Mouse (Mus musculus) activated CD4-positive, CD25-positive, alpha-beta regulatory T cell, adult 4 months (primary cell): Measurements from ENCODE around the gene Rhbg. TPM values are rescaled to one million over a fixed set of nuclear protein-coding genes. Genes with fewer than 3 reads are reported as not detected.

Source experiments
- ATAC-seq: one replicate; pipeline ENCODE4 v1.8.0; 2017
- polyA plus RNA-seq, 2 experiments: library from polyadenylated mRNA; unstranded; fragments of 100-300 nt; shearing (Covaris generic); gene quantifications; one replicate each; pipeline ENCODE4 v1.2.1; 2017

Rhbg gene
- polyA plus RNA-seq, 2 experiments from 2014 or later: not detected

DNA sequence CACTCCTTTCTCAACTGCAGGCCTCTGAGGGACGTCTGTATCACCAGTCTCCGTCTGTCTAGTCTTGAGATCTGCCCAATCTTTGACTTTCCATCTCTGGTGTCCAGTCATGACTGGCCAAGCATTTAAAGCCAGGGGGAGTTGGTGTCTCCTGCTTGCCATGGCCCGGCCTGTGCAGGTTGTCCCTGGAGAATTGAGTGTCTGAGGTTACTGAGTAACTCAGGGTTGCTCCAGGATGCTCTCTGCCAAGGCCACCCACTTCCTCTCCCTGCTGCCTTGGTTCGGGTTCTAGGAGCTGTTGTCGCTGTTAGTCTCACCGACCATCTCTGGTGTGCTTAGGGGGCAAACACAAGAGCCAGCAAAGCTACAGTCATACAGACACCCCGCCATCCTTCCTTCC lies 1.9 kb upstream of the Rhbg start:
- no peak for ATAC-seq

DNA sequence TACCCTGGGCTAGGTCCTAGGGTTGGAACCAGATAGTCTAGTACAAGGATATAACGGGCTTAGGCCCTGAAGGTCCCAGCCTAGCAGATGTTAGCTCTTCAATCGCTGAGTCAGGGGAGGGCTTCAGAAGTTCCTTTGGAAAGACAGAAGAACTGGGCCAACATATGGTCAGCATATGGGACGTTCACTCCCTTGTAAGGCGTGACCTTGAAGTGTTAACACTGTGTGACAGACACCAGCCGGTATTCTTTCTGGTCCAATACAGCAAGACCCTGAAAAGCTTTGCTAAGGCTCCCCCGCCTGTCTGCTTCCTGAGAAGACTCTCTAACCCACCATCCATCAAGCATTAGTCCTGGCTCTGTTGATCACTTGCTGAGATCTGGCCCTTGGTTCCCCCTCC lies 1.4 kb upstream of the Rhbg start:
- ATAC-seq: no peak

DNA sequence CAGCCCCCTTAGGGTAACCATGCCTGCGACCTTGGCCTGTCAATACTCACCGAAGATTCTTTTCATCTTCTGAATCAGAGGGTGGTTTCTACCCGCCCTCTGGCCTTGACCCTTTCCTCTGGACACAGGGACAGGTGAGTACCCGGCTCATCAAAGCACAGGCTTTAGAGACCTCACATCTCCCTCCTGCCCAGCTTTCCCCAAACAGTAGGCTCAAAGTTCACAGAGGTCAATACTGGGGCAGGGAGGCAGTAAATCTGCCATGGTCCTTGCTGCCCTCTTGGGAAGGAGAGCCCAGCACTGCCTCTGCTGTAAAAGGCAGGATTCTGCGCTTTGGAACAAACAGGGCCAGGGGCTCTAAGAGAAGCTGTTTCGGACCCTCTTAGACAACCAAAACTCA lies 1.8 kb downstream of the Rhbg start:
- ATAC-seq: no peak

DNA sequence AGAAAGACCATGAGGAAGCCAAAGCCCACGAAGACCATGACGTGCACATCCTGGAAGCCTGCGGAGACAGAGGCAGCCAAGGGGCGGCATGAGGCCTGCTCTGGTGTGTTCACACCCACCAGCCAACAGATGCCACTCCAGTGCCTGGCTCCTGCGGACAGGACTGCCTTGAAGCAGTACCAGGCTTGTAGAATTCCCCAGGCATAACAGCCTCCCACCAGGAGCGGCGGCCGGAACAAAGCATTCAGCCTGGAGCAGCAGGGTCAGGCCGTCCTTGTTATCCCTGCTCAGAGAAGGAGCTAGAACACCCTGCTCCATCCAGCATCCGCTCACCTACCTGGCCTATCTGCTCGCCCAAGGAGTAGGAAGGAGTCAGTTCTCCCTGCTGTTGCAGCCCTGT lies 6.1 kb downstream of the Rhbg start:
- ATAC-seq: no peak

DNA sequence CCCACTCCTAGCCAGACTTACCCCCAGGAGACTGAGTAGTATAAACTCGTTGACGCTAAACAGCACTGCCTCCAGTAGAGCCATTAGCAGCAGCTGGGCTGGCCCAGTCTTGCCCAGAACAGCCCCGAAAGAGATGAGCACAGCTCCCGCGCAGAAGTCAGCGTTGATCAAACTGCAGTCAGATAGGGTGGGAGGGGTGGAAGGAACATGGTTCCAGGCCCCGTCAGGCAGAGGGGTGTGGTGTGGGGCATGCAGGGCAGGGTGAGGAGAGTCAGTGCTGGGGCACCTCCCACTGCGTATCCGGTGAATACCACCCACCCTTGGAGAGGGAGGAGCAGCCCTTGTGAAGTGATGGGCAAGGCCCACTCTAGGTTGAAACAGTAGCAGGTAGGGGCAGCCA lies 6.8 kb downstream of the Rhbg start:
- no peak for ATAC-seq

DNA sequence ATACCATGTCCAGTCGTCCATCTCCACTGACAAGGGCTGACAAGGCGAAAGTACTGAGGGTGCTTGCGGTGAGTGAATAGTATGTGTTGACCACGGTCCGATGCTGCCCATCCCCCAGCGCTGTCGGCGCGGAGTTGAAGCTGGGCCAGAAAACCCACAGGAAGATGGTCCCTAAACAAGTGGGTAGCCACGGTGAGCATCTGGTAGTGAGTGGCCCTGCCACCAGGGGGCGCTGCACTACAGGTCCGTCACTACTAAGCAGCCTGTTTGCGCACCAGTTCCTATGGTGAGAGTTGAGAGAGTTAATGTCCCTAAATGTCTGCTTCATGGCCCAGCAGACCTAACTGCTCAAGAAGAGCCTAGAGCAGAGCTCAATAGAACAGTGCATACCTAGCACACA lies 8.7 kb downstream of the Rhbg start:
- no peak for ATAC-seq

DNA sequence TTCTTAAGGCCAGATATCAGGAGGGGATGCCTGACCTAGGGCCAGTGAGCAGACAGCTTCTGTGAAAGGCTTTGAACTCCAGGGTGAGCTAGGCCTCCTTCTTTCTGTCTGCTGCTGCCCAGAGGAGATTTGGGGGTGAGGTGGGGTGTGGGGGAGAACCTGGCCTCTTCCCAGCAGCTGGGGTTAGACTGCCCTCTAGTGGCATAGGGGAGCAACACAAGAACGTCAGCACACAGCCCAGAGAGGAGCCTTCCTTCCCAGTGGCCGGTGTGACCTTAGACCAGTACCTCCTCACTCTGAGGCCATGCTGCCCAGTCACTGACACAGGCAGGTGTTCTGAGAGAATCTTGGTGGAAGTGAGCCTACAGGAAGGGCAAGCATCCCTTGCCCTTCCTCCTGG lies 10.4 kb downstream of the Rhbg start:
- ATAC-seq: no peak

DNA sequence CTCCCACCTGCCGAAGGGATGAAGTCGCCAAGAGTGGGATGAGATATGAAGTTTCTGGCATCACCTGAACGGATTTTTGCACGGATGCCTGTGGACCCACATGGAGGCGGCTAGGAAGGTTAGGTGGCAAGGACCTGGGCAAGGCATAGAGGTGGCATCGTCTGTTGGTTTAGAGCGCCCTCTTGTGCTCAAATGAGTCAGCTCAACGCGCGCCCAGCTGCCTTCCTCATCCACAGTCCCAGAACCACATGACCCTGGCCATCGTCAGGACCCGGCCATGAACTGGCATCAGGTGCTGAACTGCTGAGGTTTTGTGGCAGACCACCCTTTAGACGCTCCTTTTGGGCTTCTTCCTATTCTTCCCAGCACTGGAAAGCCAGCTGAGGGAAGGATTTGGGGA lies 12.0 kb downstream of the Rhbg start:
- ATAC-seq: peak; percentile 36

DNA sequence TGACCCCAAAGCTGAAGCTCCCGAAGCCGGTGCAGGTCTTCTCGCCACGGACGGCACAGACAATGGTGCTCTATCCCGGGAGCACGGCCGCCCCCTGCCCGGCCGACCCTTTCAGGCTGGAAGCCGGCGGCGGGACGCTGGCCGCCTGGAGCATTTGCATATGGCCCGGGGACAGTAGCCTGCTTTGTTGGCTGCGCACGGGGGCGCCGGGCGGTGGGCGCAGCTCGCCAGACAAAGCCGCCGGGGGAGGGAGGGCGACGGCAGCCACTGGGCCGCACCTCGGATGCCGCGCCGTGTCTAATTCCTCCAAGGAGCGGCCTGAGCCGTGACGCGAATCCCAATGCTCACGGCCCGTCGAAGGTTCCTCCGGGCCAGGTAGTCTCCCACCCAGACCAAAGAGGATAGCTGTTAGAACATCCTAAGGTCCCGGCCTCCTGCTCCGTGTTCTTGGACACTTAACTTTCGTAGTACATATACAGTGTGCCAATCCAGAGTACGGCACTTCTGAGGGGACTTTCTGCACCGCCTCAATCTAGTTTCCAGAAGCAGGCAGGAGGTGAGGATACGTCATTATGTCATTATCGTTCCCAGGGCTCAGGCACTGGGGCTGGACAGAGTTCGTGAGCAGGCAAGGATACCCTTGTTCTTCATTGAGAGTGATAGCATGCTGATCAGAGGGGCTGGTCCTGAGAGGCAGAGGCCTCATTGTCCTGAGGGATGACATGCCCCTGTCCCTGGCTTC lies 13.3 kb downstream of the Rhbg start:
- ATAC-seq: no peak

DNA sequence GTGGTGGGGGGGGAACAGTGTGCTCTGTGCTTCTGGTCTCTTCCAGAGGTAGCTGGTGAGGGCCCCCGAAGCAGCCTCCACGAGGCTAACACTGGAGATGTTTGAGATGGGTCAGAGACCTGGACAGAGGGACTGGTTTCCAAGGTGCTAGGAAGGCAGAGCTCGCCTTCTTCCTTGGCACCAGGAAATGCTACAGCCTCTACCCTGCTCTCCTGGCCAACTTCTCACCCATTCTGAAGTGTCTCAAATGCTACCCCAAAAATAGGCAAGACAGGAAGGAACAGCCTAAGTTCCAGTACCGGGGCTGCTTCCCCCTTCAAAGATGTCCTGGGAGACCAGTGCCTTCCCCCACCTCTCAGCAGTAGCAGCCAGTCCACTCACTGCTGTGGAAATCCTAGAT lies 15.1 kb downstream of the Rhbg start:
- ATAC-seq: no peak

DNA sequence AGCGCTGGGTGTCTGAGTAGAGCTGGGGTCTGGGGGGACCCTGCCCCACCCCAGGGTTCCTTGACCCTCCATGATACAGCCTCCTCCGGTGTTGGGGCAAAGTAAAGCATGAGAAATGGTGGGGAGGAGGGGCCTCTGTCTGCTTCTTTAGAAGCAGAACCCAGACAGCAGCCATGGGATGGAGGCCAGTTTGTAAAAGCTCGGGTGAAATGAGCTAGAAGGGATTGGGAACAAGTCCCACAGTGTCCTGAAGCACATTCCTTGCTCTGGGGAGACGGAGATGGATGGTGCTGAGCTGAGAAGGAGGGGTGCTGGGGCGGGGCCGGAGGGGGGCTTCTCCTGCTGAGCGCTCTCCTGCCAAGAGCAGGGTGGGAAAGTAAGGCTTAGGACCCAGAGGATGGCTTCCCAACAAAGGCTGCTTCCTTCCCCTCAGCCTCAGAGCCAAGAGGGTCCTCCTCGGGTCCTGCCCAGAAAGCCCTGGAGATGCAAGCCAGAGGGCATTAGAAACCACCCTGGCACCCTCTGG lies 15.6 kb downstream of the Rhbg start:
- ATAC-seq: no peak

DNA sequence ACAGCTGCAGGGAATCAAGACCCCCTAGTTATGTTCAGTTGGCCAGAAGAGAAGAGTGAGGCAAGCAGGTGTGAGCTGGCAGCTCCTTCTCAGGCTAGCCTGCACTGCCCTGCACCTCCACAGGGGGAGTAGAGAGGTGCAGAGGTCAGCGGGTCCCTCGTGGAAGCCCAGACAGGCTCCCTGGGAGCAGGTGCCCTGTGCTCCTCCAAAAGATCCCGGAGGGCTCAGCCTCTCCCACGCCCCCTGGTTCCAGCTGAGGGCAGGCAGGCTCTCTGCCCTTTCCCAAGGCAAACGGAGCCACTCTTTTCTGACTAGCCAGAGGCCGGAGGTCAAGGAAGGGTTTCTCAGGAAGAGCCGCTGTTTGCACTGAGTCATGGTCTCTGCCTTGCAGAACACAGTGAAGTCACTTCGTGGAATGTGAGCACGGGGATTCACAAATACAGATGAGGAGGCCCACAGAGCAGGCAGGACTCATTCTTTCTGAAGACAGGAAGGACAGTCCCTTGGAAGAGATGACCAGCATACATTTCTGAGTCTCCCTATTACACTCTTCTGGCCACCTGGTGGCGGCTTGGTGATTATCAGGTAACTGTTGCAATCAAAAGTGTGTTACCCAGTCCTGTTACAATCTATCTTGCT lies 16.8 kb downstream of the Rhbg start:
- no peak for ATAC-seq

DNA sequence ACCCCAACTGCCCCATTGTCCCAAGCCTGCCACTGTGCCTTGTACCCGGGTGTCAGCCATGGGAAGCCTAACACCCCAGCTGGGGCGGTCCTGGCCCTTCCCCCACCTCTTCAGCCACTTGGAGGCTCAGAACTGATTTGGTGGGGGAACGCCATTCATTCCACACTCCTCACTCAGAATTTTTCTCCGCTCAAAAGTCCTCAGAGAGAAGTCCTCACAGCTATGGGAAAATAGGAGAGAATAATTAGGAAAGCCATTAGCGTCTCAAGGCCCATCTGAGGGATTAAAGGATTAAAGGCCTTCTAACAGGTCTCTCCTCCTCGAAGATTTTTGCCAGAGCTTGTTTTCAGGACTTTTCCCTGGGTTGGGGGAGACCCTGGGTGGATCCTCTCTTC lies 17.4 kb downstream of the Rhbg start:
- no peak for ATAC-seq

DNA sequence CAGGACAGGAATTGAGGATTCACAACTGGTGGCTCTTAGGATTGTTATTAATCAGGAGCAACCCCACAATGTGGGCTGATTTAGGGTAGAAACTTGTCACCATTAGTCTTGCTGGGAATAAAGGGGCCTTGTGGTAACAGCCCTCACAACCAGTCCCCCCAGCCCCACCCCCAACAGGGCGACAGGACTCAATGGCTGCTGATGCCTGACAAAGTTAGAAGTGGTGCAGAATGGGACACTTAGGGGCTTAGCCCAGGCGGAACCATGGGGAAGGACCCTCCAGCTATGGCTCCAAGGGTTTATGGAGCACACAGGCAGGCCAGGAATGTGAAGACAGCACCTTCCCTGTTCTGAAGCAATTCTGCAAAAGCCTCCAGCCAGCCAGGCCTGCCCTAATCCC lies 18.9 kb downstream of the Rhbg start:
- ATAC-seq: no peak

DNA sequence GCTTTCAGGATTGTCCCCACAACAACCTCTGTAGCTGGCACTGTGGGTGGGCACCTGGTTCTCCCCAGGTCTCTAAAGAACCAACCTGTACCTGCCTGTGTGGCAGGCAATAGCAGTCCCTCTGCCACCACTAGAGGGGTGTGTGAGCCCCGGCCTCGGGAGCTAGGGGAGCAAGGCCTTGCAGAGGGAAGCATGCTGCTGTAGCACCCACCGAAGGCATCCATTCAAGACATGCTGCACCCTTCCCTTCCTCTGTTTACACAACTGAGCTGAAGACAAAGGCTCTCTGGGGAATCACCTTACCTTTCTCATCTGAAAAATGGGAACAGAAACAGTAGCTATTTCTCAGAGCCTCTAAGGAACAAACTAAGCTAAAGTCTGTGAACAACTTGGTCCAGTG lies 19.3 kb downstream of the Rhbg start:
- no peak for ATAC-seq

DNA sequence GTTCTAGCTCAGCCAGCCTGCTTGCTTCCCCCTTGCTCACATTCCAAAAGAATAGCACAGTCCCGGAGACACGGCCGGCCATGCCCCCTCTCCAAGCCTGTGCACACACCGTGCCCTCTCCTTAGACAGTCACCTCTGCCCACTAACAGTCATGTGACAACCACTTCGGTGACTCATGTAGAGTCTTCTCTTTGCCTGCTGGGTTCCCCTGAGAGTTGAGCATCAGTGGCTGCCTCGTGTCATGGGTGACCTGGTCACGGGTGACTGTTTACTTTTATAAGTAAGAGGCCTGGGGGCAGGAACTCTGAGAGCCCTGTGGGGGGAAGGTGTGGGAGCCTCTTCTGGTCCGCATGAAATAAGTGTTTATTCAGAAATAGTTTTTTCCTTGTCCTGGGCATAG lies 20.5 kb downstream of the Rhbg start:
- no peak for ATAC-seq

DNA sequence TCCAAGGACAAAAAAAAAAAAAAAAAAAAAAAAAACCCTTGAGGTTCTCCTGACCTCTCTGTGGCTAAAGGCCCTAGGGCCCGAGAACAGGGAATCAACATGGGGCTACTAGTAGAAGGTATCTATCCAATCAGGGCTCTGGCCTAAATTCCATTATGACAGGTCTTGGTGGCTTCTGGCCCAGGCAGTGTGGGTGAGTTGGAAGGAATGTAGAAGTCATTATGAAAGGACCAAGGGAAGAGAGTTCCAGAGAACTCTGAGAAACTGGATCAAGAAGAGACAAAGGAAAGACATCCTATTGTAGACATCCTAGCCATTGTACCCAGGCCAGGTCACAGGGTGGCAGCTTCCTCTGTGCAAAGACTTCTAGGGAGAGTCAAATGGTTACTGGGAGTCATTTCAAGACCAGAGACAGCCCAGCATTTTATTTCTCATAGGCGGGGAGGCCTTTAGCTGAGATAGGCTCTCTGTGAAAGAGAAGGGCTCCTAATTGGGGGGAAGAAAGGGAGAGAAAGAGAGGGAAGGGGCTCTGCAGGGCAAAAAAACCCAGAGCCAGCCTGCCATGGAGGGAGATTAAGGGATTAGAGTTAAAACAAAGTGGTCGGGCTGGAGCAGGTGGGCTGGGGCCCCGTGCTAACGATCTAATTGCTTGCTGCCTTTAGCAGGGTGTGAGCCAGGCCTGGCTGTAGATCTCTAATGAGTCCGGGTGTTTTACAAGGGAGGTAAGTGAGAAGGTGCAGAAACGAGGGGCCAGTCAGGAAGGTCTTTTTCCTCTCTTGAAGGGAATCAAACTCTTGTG lies 21.5 kb downstream of the Rhbg start:
- no peak for ATAC-seq

DNA sequence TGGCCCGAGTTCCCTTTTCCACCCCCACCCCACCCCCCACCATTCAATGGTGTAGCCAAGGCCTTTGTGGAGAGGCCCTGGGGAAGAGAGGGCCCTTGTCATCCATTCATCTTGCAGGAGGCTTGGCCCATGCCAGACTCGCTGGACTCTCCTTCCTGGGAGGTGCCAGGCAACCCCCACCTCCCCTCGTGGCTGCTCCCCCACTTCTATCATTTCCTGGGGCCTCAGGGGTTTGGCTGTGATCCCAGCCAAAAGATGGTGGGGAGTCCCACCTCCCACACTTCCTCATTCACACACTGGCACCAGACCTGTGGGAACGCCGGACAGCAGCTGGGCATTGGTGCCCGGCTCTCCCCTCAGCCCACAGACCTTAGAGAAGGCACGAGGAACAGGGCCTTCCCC lies 22.2 kb downstream of the Rhbg start:
- ATAC-seq: no peak

DNA sequence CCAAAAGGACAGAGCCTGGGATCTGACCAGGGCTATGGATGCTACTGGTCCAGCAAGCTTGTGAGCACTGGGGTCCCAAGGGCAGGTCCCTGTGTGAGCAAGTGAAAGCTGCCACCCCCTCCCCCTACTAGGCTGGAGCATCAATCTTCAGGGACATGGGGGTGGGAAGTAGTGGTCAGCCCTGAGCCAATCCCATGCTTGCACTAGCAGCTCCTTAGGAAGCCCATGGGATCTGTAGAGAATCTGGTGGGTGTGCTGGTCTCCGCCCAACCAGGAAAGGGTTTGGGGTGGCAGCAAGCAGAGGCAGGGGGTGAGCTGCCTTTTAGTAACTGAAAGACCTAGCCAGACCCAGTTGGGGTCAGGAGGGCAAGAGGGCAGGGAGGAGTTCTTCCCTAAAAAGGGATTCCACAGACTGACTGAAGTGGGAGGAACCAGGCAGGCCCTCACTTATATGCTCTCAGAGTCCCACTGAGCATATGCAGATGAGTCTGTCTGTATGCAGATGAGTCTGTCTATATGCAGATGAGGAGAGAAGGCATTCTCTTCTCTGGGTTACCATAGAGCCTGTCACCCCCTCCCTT lies 23.4 kb downstream of the Rhbg start:
- no peak for ATAC-seq

DNA sequence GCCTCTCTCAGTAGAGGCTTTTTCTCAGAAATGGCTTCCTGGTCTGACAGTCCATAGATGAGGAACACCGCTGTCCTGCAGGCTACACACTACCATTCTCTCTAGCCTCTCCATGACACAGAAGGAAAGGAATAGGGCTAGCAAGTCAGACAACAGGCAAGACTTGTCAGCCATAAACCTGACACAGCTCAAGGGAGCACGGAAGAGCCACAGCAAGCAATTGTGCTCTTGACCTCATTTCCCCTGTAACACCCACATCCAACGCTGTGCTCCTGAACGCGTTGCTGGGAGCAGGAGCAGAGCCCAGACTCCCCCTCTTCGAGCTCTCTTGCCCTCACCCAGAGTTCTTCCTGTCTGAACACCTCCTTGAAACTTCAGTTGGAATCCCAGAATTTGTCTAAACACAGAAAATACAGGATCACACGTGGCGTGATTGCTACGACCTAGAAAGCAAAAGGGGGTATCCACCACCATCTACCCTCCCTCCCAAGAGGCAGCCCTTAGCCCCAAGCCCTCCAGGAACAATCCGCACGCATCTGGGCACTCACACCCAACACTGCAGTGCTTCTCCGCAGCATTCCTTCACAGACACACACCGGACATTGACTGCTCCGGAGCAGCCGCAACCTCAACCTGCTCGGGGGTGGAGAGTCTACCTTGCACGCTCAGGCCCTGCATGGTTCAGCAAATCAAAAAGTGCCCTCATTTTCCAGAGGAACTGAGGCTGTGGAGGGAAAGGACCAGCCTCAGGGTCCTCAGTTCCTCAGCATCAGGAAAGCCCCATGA lies 24.1 kb downstream of the Rhbg start:
- ATAC-seq: no peak

DNA sequence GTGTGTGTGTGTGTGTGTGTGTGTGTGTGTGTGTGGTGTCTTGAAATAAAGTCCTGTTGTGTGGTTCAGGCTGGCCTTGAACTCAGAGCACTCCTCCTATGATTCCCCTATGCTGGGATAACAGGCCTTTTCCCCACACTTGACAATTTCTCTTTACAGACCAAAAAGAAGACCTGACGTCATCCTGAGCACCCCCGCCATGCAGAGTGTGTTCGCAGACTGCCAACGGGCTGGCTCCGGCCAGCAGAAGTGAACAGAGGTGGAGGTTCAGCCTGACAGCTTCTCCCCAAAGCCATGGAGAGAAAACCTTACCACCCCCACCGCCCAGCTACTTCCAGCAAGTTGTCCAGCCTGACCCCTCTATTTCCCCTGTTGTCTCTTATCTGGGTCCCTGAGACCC lies 25.0 kb downstream of the Rhbg start:
- ATAC-seq: no peak

DNA sequence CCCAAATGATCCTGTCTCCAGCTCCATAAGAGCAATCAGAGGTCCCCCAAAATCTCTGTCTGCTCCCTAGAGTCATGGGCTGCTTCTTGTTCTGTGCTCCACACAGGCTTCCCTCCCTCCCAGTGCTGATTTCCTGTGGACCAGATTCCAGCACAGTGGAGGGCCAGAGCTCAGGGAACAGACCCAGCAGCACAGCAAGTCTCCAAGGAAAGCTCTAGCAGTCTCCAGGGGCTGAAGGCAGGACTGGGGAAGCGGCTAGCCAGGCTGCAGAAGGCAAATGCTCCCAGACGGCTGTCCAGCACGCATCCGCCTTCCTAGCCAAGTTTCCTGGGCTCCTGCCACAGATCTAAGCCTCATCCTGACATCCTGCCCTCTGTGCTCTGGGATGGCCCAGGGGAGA lies 25.6 kb downstream of the Rhbg start:
- ATAC-seq: no peak

DNA sequence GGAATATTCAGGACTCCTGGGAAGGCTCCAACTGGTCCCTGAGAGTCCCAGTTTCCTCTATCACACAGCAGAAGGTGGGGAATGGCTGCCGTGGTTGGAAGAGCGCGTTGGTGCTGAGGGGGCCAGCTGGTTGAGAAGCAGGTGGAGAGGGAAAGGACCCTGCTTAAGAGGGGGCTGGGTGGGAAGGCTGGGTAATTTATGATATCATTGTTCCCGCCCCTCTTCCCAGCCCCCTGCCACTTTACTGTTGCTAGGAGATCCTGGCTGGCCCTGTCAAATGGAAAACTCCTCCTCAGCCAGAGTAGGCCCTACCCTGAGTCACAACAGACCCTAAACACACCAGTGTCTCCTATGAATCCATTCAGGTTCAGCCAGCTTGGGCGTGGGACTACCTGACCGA lies 26.5 kb downstream of the Rhbg start:
- no peak for ATAC-seq
